Mouse (Mus musculus): ENCODE results near the gene Calm4.

DNA sequence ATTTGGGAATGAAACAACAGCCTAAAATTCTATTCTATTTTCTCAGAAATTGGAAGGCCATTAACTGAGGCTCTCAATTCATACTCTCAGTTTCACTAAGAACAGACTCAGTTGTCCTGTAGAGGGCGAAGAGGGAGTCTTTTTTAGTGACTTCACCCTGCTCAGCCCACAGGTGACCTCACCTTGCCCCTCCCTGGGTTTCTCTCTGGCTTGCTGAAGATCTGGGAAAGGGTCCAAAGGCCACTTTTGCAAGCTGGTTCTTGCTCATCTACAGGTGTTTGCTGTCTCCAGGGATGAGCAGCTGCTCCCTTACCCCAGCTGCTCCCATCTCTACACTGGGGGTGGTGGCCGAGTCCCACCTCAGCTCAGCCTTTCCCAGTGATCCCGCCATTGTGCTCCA is 24.8 kb downstream of the Calm4 start:
- TF ChIP-seq CHD2 (IDR thresholded peaks at IDR 0.05; ENCODE audit: low read depth, low read length) (no peak), ZC3H11A (IDR thresholded peaks at IDR 0.05; ENCODE audit: borderline replicate concordance, low read depth, low read length) (no peak)
